Mouse (Mus musculus): ENCODE data around the gene Fut8. TPM values are rescaled to one million over a fixed set of nuclear protein-coding genes. Genes with fewer than 3 reads are reported as not detected.

Gene Fut8
- polyA plus RNA-seq (2012; rRNA removed), result 5.9 and 10.9 TPM in 2 replicates

DNA sequence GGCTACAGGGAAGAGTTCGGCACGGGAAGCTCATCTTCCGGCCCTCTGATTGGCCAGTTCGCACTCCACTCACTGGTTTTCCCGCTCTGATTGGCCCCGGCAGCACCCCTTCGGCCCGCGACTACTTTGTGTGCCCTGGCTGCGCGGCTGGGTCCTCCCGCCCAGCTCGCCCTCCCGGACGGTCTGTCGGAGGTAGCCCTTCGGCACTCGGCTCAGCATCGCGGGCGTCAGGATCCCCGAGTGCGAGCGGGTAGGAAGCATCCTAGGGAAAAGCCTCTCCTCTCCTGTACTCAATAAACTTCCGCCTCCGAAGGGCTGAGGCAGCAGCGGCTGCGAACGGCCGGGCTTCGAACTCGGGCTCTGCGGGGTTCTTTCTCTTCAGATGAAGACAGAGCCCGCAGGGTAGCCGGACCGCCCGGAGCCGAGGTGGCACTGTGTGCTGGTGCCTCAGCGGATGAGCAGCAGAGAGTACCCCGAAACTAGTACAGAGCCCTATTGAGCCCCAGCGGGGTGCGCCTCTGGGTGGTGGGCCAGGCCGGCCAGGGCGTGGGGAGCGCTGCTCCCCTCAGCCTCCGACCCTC is at the start of gene Fut8:
Gene Fut8, plus strand, starts transcription at position 176 of the 581 bp plus-strand sequence.
- TF ChIP-seq CTCF (IDR thresholded peaks at IDR 0.05; ENCODE audit: extremely low read depth, insufficient read length, insufficient replicate concordance, low read depth, low read length), result no peak
- TF ChIP-seq POLR2A (IDR thresholded peaks at IDR 0.05; ENCODE audit: low read depth, low read length), result peak; percentile 77
- under 1% methylated on average over 46 of the region's 46 CpGs for WGBS
- Histone ChIP-seq H3K4me3 (ENCODE audit: low read depth, low read length) (peak within 1 kb of the TSS; percentile 91), H3K36me3 (ENCODE audit: control insufficient read depth, insufficient read depth, low read length) (no peaks in the 10 kb centered on the region), H3K4me1 (ENCODE audit: control insufficient read depth, insufficient read depth, insufficient read length, low read length) (no peaks in the 10 kb centered on the region; the same call in 1 of the 2 replicates), H3K27me3 (ENCODE audit: control insufficient read depth, insufficient read depth, low read length) (no peaks in the 10 kb centered on the region), H3K27ac (ENCODE audit: insufficient read depth, low read depth, low read length) (peak within 1 kb of the TSS; percentile 86)

- 17% methylated on average over 4 of the region's 4 CpGs for WGBS
- H3K36me3 ChIP-seq (ENCODE audit: control insufficient read depth, insufficient read depth, low read length), result no peaks in the 10 kb centered on the region
- H3K4me1 ChIP-seq (ENCODE audit: control insufficient read depth, insufficient read depth, insufficient read length, low read length), result peaks cover 14% of the 10 kb centered on the region
- TF ChIP-seq CTCF (IDR thresholded peaks at IDR 0.05; ENCODE audit: extremely low read depth, insufficient read length, insufficient replicate concordance, low read depth, low read length), result no peak
- TF ChIP-seq POLR2A (IDR thresholded peaks at IDR 0.05; ENCODE audit: low read depth, low read length), result no peak
- no peaks in the 10 kb centered on the region for H3K27me3 ChIP-seq (ENCODE audit: control insufficient read depth, insufficient read depth, low read length)
- H3K4me3 ChIP-seq (ENCODE audit: low read depth, low read length), result no peak overlapping the region
- H3K27ac ChIP-seq (ENCODE audit: insufficient read depth, low read depth, low read length), result peak overlapping the region; percentile 13; the same call in 1 of the 2 replicates
Measured at GRCm38 (mm10) chr12:77189161-77189560, 48.8 kb upstream of the Fut8 start.

- H3K4me3 ChIP-seq (ENCODE audit: low read depth, low read length), result no peak overlapping the region
- peaks cover 16% of the 10 kb centered on the region for H3K4me1 ChIP-seq (ENCODE audit: control insufficient read depth, insufficient read depth, insufficient read length, low read length)
- 86% methylated on average over 3 of the region's 3 CpGs for WGBS
- H3K27ac ChIP-seq (ENCODE audit: insufficient read depth, low read depth, low read length), result no peak overlapping the region
- TF ChIP-seq POLR2A (IDR thresholded peaks at IDR 0.05; ENCODE audit: low read depth, low read length), result no peak
- no peak for TF ChIP-seq CTCF (IDR thresholded peaks at IDR 0.05; ENCODE audit: extremely low read depth, insufficient read length, insufficient replicate concordance, low read depth, low read length)
- H3K27me3 ChIP-seq (ENCODE audit: control insufficient read depth, insufficient read depth, low read length), result no peaks in the 10 kb centered on the region
- H3K36me3 ChIP-seq (ENCODE audit: control insufficient read depth, insufficient read depth, low read length), result no peaks in the 10 kb centered on the region
Measured at GRCm38 (mm10) chr12:77189933-77190446, 47.9 kb upstream of the Fut8 start.

- no peak for TF ChIP-seq CTCF (IDR thresholded peaks at IDR 0.05; ENCODE audit: extremely low read depth, insufficient read length, insufficient replicate concordance, low read depth, low read length)
- no peak for TF ChIP-seq POLR2A (IDR thresholded peaks at IDR 0.05; ENCODE audit: low read depth, low read length)
- H3K36me3 ChIP-seq (ENCODE audit: control insufficient read depth, insufficient read depth, low read length), result no peaks in the 10 kb centered on the region
- no peak overlapping the region for H3K4me3 ChIP-seq (ENCODE audit: low read depth, low read length)
- H3K4me1 ChIP-seq (ENCODE audit: control insufficient read depth, insufficient read depth, insufficient read length, low read length), result peaks cover 20% of the 10 kb centered on the region
- WGBS, result 93% methylated on average over 9 of the region's 9 CpGs
- no peak overlapping the region for H3K27ac ChIP-seq (ENCODE audit: insufficient read depth, low read depth, low read length)
- no peaks in the 10 kb centered on the region for H3K27me3 ChIP-seq (ENCODE audit: control insufficient read depth, insufficient read depth, low read length)
Measured at GRCm38 (mm10) chr12:77191478-77192271, 46.2 kb upstream of the Fut8 start.

DNA sequence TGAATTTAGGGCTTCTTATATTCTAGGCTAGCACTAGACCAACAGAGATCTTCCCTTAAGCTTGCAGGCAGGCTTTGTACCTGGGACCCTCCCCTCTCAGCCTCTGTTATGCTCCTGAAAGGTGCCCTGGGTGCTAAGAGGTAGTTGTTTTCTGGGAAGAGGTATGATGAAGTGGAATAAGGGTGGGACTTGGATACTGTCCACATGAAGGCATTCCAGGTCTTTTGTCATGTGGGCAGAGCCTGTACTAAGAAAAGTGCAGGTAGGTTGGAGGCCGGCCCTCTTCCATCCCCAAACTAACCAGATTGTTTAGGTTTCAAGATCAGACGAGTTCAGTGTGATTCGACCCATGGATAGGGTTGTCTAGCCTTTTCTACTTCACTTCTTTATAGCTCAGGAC is 45.2 kb upstream of the Fut8 start:
- H3K27me3 ChIP-seq (ENCODE audit: control insufficient read depth, insufficient read depth, low read length), result no peaks in the 10 kb centered on the region
- H3K36me3 ChIP-seq (ENCODE audit: control insufficient read depth, insufficient read depth, low read length), result no peaks in the 10 kb centered on the region
- H3K4me1 ChIP-seq (ENCODE audit: control insufficient read depth, insufficient read depth, insufficient read length, low read length), result peaks cover 29% of the 10 kb centered on the region
- H3K4me3 ChIP-seq (ENCODE audit: low read depth, low read length), result no peak overlapping the region
- H3K27ac ChIP-seq (ENCODE audit: insufficient read depth, low read depth, low read length), result peak overlapping the region; percentile 85
- WGBS, result 29% methylated on average over 3 of the region's 3 CpGs
- TF ChIP-seq CTCF (IDR thresholded peaks at IDR 0.05; ENCODE audit: extremely low read depth, insufficient read length, insufficient replicate concordance, low read depth, low read length) (no peak), POLR2A (IDR thresholded peaks at IDR 0.05; ENCODE audit: low read depth, low read length) (no peak)

- WGBS, result 11% methylated on average over 4 of the region's 4 CpGs
- Histone ChIP-seq H3K27ac (ENCODE audit: insufficient read depth, low read depth, low read length) (peak overlapping the region; percentile 98), H3K27me3 (ENCODE audit: control insufficient read depth, insufficient read depth, low read length) (no peaks in the 10 kb centered on the region), H3K36me3 (ENCODE audit: control insufficient read depth, insufficient read depth, low read length) (no peaks in the 10 kb centered on the region), H3K4me1 (ENCODE audit: control insufficient read depth, insufficient read depth, insufficient read length, low read length) (peaks cover 34% of the 10 kb centered on the region), H3K4me3 (ENCODE audit: low read depth, low read length) (no peak overlapping the region)
- no peak for TF ChIP-seq CTCF (IDR thresholded peaks at IDR 0.05; ENCODE audit: extremely low read depth, insufficient read length, insufficient replicate concordance, low read depth, low read length)
- TF ChIP-seq POLR2A (IDR thresholded peaks at IDR 0.05; ENCODE audit: low read depth, low read length), result no peak
Measured at GRCm38 (mm10) chr12:77193225-77193716, 44.7 kb upstream of the Fut8 start.

- no peaks in the 10 kb centered on the region for H3K36me3 ChIP-seq (ENCODE audit: control insufficient read depth, insufficient read depth, low read length)
- WGBS, result 20% methylated on average over 2 of the region's 2 CpGs
- peak overlapping the region; percentile 31 for H3K27ac ChIP-seq (ENCODE audit: insufficient read depth, low read depth, low read length)
- no peaks in the 10 kb centered on the region for H3K27me3 ChIP-seq (ENCODE audit: control insufficient read depth, insufficient read depth, low read length)
- no peak for TF ChIP-seq CTCF (IDR thresholded peaks at IDR 0.05; ENCODE audit: extremely low read depth, insufficient read length, insufficient replicate concordance, low read depth, low read length)
- no peak for TF ChIP-seq POLR2A (IDR thresholded peaks at IDR 0.05; ENCODE audit: low read depth, low read length)
- no peak overlapping the region for H3K4me3 ChIP-seq (ENCODE audit: low read depth, low read length)
- H3K4me1 ChIP-seq (ENCODE audit: control insufficient read depth, insufficient read depth, insufficient read length, low read length), result peaks cover 48% of the 10 kb centered on the region
Measured at GRCm38 (mm10) chr12:77195044-77195443, 42.9 kb upstream of the Fut8 start.

All from small intestine, adult 2 months (tissue).